Mouse (Mus musculus) embryonic facial prominence, embryonic 13.5 days (tissue): ENCODE measurements around the gene Hist1h4b. TPM values are rescaled to one million over a fixed set of nuclear protein-coding genes. Genes with fewer than 3 reads are reported as not detected.
"Not testable (repeated sequence)": the region's sequence is repeated elsewhere in the genome, so short reads cannot be mapped to it uniquely, and the experiment has no call there.

Experiments used
- ATAC-seq: fragments of 200-750 bp; cut with Nextera tagmentation; 2 replicates; pipeline ENCODE4 v1.8.0; 2017; ENCODE audit warnings: low read depth; ENCODE audit not compliant: insufficient number of reproducible peaks, insufficient read depth, low FRiP score, low TSS enrichment
- H3K27ac ChIP-seq: fragments of 300-500 bp; sonication (generic); 2 replicates; pipeline ENCODE4 v1.5.1; 2015; ENCODE audit warnings: moderate library complexity, mild to moderate bottlenecking, inconsistent platforms
- H3K27me3 ChIP-seq: fragments of 300-500 bp; sonication (generic); 2 replicates; pipeline ENCODE4 v1.6.1; 2015; ENCODE audit warnings: mild to moderate bottlenecking, inconsistent platforms
- H3K36me3 ChIP-seq: fragments of 300-500 bp; sonication (generic); 2 replicates; pipeline ENCODE4 v1.6.1; 2015; ENCODE audit warnings: mild to moderate bottlenecking, inconsistent platforms
- H3K4me1 ChIP-seq: fragments of 300-500 bp; sonication (generic); 2 replicates; pipeline ENCODE4 v1.6.1; 2015; ENCODE audit warnings: inconsistent platforms
- H3K4me2 ChIP-seq: fragments of 300-500 bp; sonication (generic); 2 replicates; pipeline ENCODE4 v1.6.1; 2015; ENCODE audit warnings: moderate library complexity, mild to moderate bottlenecking, inconsistent platforms
- H3K4me3 ChIP-seq: fragments of 300-500 bp; sonication (generic); 2 replicates; pipeline ENCODE4 v1.5.1; 2015; ENCODE audit warnings: mild to moderate bottlenecking, inconsistent platforms
- H3K9ac ChIP-seq: fragments of 300-500 bp; sonication (generic); 2 replicates; pipeline ENCODE4 v1.6.1; 2015; ENCODE audit warnings: mild to moderate bottlenecking, inconsistent platforms
- H3K9me3 ChIP-seq: fragments of 300-500 bp; sonication (generic); 2 replicates; pipeline ENCODE4 v1.6.1; 2016; ENCODE audit warnings: inconsistent platforms
- WGBS: fragments of 180-500 bp; shearing (Covaris S2); methylation state at CpG from one replicate; pipeline ENCODE4 v1.1.7; 2015; ENCODE audit warnings: mixed read lengths; 5-methylcytosine and 5-hydroxymethylcytosine counted together
- polyA plus RNA-seq: library from polyadenylated mRNA; unstranded; fragments of >200 nt; fragmentation: Nextera tagmentation; extraction: Ambion mirVana; gene quantifications from 2 replicates; pipeline ENCODE4 v1.2.1, GENCODE M21; 2015

Hist1h4b gene
- polyA plus RNA-seq, 1 experiment from 2014 or later = 7.6 TPM

- ATAC-seq = no peak
- no peak overlapping the region for H3K27ac ChIP-seq
- H3K4me2 ChIP-seq = no peak overlapping the region
- H3K4me1 ChIP-seq = peaks cover 18% of the 10 kb centered on the region
- H3K27me3 ChIP-seq = no peaks in the 10 kb centered on the region
- H3K36me3 ChIP-seq = no peaks in the 10 kb centered on the region
- H3K4me3 ChIP-seq = no peak overlapping the region
- no peaks in the 10 kb centered on the region for H3K9me3 ChIP-seq
- H3K9ac ChIP-seq = no peak overlapping the region
Observed at GRCm38 (mm10) chr13:23742007-23742406, 14.8 kb upstream of the Hist1h4b start.

- Histone ChIP-seq H3K27ac (peak overlapping the region; percentile 22; the same call in 1 of the 2 replicates), H3K36me3 (no peaks in the 10 kb centered on the region), H3K4me2 (no peak overlapping the region; the same call in 1 of the 2 replicates), H3K9ac (no peak overlapping the region), H3K27me3 (no peaks in the 10 kb centered on the region), H3K9me3 (no peaks in the 10 kb centered on the region), H3K4me1 (peaks cover 23% of the 10 kb centered on the region), H3K4me3 (no peak overlapping the region)
- 70% methylated on average over 5 of the region's 5 CpGs for WGBS
- ATAC-seq = no peak
Observed at GRCm38 (mm10) chr13:23743215-23743614, 13.6 kb upstream of the Hist1h4b start.

GRCm38 (mm10) chr13:23743963-23744362 lies 12.8 kb upstream of the Hist1h4b start:
- Histone ChIP-seq H3K27me3 (no peaks in the 10 kb centered on the region), H3K36me3 (no peaks in the 10 kb centered on the region), H3K9me3 (no peaks in the 10 kb centered on the region), H3K4me3 (peak overlapping the region; percentile 48), H3K4me1 (peaks cover 28% of the 10 kb centered on the region), H3K27ac (peak overlapping the region; percentile 99), H3K9ac (peak overlapping the region; percentile 57; the same call in 1 of the 2 replicates), H3K4me2 (peak overlapping the region; percentile 73)
- no peak for ATAC-seq
- 37% methylated on average over 4 of the region's 4 CpGs for WGBS

GRCm38 (mm10) chr13:23744421-23745380 lies 12.1 kb upstream of the Hist1h4b start:
- H3K9ac ChIP-seq = peak overlapping the region; percentile 71
- peak overlapping the region; percentile 99 for H3K27ac ChIP-seq
- under 1% methylated on average over 16 of the region's 36 CpGs for WGBS
- peak overlapping the region; percentile 73 for H3K4me2 ChIP-seq
- no peaks in the 10 kb centered on the region for H3K27me3 ChIP-seq
- no peaks in the 10 kb centered on the region for H3K9me3 ChIP-seq
- H3K4me1 ChIP-seq = peaks cover 28% of the 10 kb centered on the region
- ATAC-seq = no peak
- H3K4me3 ChIP-seq = peak overlapping the region; percentile 48
- no peaks in the 10 kb centered on the region for H3K36me3 ChIP-seq

GRCm38 (mm10) chr13:23745381-23746161 lies 11.2 kb upstream of the Hist1h4b start, which contains the start of gene Hist1h3c:
Gene Hist1h3c (minus strand): TSS chr13:23745602.
- Histone ChIP-seq H3K27ac (peak within 1 kb of the TSS; percentile 99), H3K4me2 (peak within 1 kb of the TSS; percentile 73), H3K4me1 (peaks cover 28% of the 10 kb centered on the region), H3K4me3 (peak within 1 kb of the TSS; percentile 48), H3K36me3 (no peaks in the 10 kb centered on the region), H3K9me3 (no peaks in the 10 kb centered on the region), H3K9ac (peak within 1 kb of the TSS; percentile 75), H3K27me3 (no peaks in the 10 kb centered on the region)
- peak; percentile 50; the same call in 1 of the 2 replicates for ATAC-seq
- WGBS = under 1% methylated on average over 25 of the region's 28 CpGs

- under 1% methylated on average over 44 of the region's 58 CpGs for WGBS
- H3K36me3 ChIP-seq, H3K27me3 ChIP-seq, H3K9me3 ChIP-seq: not testable (repeated sequence)
- Histone ChIP-seq H3K4me2 (peak within 1 kb of the TSS; percentile 73), H3K4me1 (peaks cover 28% of the 10 kb centered on the region), H3K27ac (peak within 1 kb of the TSS; percentile 99), H3K4me3 (peak within 1 kb of the TSS; percentile 48), H3K9ac (peak within 1 kb of the TSS; percentile 75)
- peak; percentile 93 for ATAC-seq
Observed at GRCm38 (mm10) chr13:23746201-23747080, 10.4 kb upstream of the Hist1h4b start, which contains the start of gene Hist1h2bb. Gene Hist1h2bb (plus strand): TSS chr13:23746734.

GRCm38 (mm10) chr13:23747081-23747891 lies 9.5 kb upstream of the Hist1h4b start:
- Histone ChIP-seq H3K27ac (peak overlapping the region; percentile 99), H3K4me1 (peaks cover 28% of the 10 kb centered on the region), H3K4me3 (peak overlapping the region; percentile 48), H3K27me3 (no peaks in the 10 kb centered on the region), H3K9me3 (no peaks in the 10 kb centered on the region), H3K9ac (peak overlapping the region; percentile 75), H3K36me3 (no peaks in the 10 kb centered on the region), H3K4me2 (peak overlapping the region; percentile 73)
- WGBS = 3% methylated on average over 13 of the region's 13 CpGs
- no peak for ATAC-seq

GRCm38 (mm10) chr13:23747892-23748288 lies 8.9 kb upstream of the Hist1h4b start:
- peak overlapping the region; percentile 60; the same call in 1 of the 2 replicates for H3K9ac ChIP-seq
- H3K27me3 ChIP-seq = no peaks in the 10 kb centered on the region
- peak overlapping the region; percentile 73 for H3K4me2 ChIP-seq
- no peaks in the 10 kb centered on the region for H3K9me3 ChIP-seq
- H3K36me3 ChIP-seq = no peaks in the 10 kb centered on the region
- H3K4me3 ChIP-seq = peak overlapping the region; percentile 48
- no peak for ATAC-seq
- 11% methylated on average over 2 of the region's 4 CpGs for WGBS
- peaks cover 31% of the 10 kb centered on the region for H3K4me1 ChIP-seq
- H3K27ac ChIP-seq = peak overlapping the region; percentile 99

- WGBS = 90% methylated on average over 5 of the region's 5 CpGs
Observed at GRCm38 (mm10) chr13:23749563-23750121, 7.2 kb upstream of the Hist1h4b start.

More at GRCm38 (mm10) chr13:23749563-23750121, 7.2 kb upstream of the Hist1h4b start:
- no peak for ATAC-seq
- no peaks in the 10 kb centered on the region for H3K36me3 ChIP-seq
- H3K27me3 ChIP-seq = no peaks in the 10 kb centered on the region
- H3K27ac ChIP-seq = peak overlapping the region; percentile 93
- no peak overlapping the region for H3K9ac ChIP-seq
- H3K4me3 ChIP-seq = no peak overlapping the region
- peaks cover 21% of the 10 kb centered on the region; the same call in 1 of the 2 replicates for H3K4me1 ChIP-seq
- no peaks in the 10 kb centered on the region for H3K9me3 ChIP-seq
- no peak overlapping the region for H3K4me2 ChIP-seq
